In genomic region chr4:33245853-33246395, GRCm38 (mm10) we compare ENCODE assay signal across 8 mouse cellular contexts. TPM values are rescaled to one million over a fixed set of nuclear protein-coding genes. Genes with fewer than 3 reads are reported as not detected.
DNase-seq lines count a peak whose midpoint lies in the region; ATAC-seq lines count a peak whose summit lies in the region.

No protein-coding gene starts in this region.

- 91% methylated on average over 14 of the region's 14 CpGs for WGBS in limb, embryonic 13.5 days
- 70% methylated on average over 14 of the region's 14 CpGs for WGBS in stomach, embryonic 16.5 days

- peaks cover 66% of the 10 kb centered on the region for H3K4me1 ChIP-seq in megakaryocyte, embryonic 14.5 days
- H3K4me1 ChIP-seq in limb, embryonic 13.5 days: peaks cover 24% of the 10 kb centered on the region
- H3K4me1 ChIP-seq in stomach, embryonic 16.5 days (ENCODE audit: control insufficient read depth, insufficient read depth, low read length): peaks cover 7% of the 10 kb centered on the region

- no peak overlapping the region for H3K27ac ChIP-seq in limb, embryonic 13.5 days
- H3K27ac ChIP-seq in stomach, embryonic 16.5 days (ENCODE audit: low read length): no peak overlapping the region

- H3K4me3 ChIP-seq in megakaryocyte, embryonic 14.5 days (replicated peaks): peak overlapping the region; percentile 96
- peak overlapping the region; percentile 83 for H3K4me3 ChIP-seq in limb, embryonic 13.5 days
- peak overlapping the region; percentile 28 for H3K4me3 ChIP-seq in stomach, embryonic 16.5 days (replicated peaks; ENCODE audit: low read length)

- H3K27me3 ChIP-seq in megakaryocyte, embryonic 14.5 days (replicated peaks): no peaks in the 10 kb centered on the region
- H3K27me3 ChIP-seq in limb, embryonic 13.5 days: no peaks in the 10 kb centered on the region
- H3K27me3 ChIP-seq in stomach, embryonic 16.5 days (ENCODE audit: control insufficient read depth, insufficient read depth, low read length): no peaks in the 10 kb centered on the region

- H3K36me3 ChIP-seq in megakaryocyte, embryonic 14.5 days (replicated peaks; ENCODE audit: low read length): peaks cover 44% of the 10 kb centered on the region
- peaks cover 44% of the 10 kb centered on the region for H3K36me3 ChIP-seq in limb, embryonic 13.5 days
- H3K36me3 ChIP-seq in stomach, embryonic 16.5 days (ENCODE audit: control insufficient read depth, insufficient read depth, low read length): peaks cover 21% of the 10 kb centered on the region; the same call in 1 of the 2 replicates

- ATAC-seq in megakaryocyte, adult 5-6 weeks (ENCODE audit: poor library complexity, severe bottlenecking): no peak
- ATAC-seq in limb, embryonic 13.5 days (ENCODE audit: low FRiP score, low read depth): no peak
- ATAC-seq in stomach, embryonic 16.5 days (ENCODE audit: insufficient read depth, low FRiP score): no peak
- ATAC-seq in erythroid progenitor cell, adult 5-6 weeks (replicated peaks; ENCODE audit: low FRiP score, poor library complexity, severe bottlenecking): no peak

- H3K9me3 ChIP-seq in megakaryocyte, embryonic 14.5 days: no peaks in the 10 kb centered on the region
- H3K9me3 ChIP-seq in limb, embryonic 13.5 days: no peaks in the 10 kb centered on the region
- H3K9me3 ChIP-seq in stomach, embryonic 16.5 days (replicated peaks; ENCODE audit: control insufficient read depth, low read length): no peaks in the 10 kb centered on the region

- H3K4me2 ChIP-seq in limb, embryonic 13.5 days (replicated peaks): peak overlapping the region; percentile 74
- peak overlapping the region; percentile 92 for H3K4me2 ChIP-seq in stomach, embryonic 16.5 days (ENCODE audit: low read depth, low read length)

- H3K9ac ChIP-seq in limb, embryonic 13.5 days: 0 out of 2 replicates have a peak overlapping the region, but pooled peaks have one; percentile 39
- peak overlapping the region; percentile 46; the same call in 1 of the 2 replicates for H3K9ac ChIP-seq in stomach, embryonic 16.5 days (ENCODE audit: low read length)

- peak; percentile 34 for DNase-seq in adrenal gland, adult 2 months
- no peak for DNase-seq in adrenal gland, postnatal 4 days (ENCODE audit: low spot score in 2 of 2)
- DNase-seq in Muller cell, postnatal 12 days (ENCODE audit: inconsistent ontology term): no peak

RNA-seq across cellular contexts. Expression of gene Srsf12, which starts 37.1 kb away (rescaled TPM):
- total RNA-seq in adrenal gland, adult 2 months (2021): under 1 TPM; 0.55 to 0.98 TPM
- 0.22 and 0.85 TPM in 2 replicates for polyA plus RNA-seq in adrenal gland, adult 2 months (2012; rRNA removed)
- 1 to 10 TPM; 4.3 to 5.1 TPM for total RNA-seq in adrenal gland, postnatal 4 days (2021)
- not detected in 2 replicates for polyA plus RNA-seq in megakaryocyte, embryonic 14.5 days (2012; ENCODE audit: insufficient read depth, low replicate concordance)
- 0.18 TPM in 1 of 2 replicates, not detected in the other for total RNA-seq in megakaryocyte, adult 5-6 weeks (2015)
- total RNA-seq in megakaryocyte, adult 5-6 weeks (2017): not detected in 2 replicates
- polyA plus RNA-seq in limb, embryonic 13.5 days (2015; fragmentation: Nextera tagmentation; extraction: Ambion mirVana): 19.6 and 19.8 TPM in 2 replicates
- polyA plus RNA-seq in stomach, embryonic 16.5 days (2015; fragmentation: Nextera tagmentation; extraction: Ambion mirVana): 6.6 and 8.5 TPM in 2 replicates
- not detected in 2 replicates for total RNA-seq in erythroid progenitor cell, adult 5-6 weeks (2015; ENCODE audit: low replicate concordance)
- not detected in 2 replicates for total RNA-seq in erythroid progenitor cell, adult 5-6 weeks (2017; ENCODE audit: low replicate concordance)

RNA-seq across cellular contexts. Expression of gene Pnrc1, which starts 44.0 kb away (rescaled TPM):
- total RNA-seq in adrenal gland, adult 2 months (2021): 100 to 1,000 TPM; 165 to 239 TPM
- polyA plus RNA-seq in adrenal gland, adult 2 months (2012; rRNA removed): 205 and 321 TPM in 2 replicates
- 100 to 1,000 TPM; 190 to 204 TPM for total RNA-seq in adrenal gland, postnatal 4 days (2021)
- polyA plus RNA-seq in megakaryocyte, embryonic 14.5 days (2012; ENCODE audit: insufficient read depth, low replicate concordance): 156 and 347 TPM in 2 replicates
- 152 and 164 TPM in 2 replicates for total RNA-seq in megakaryocyte, adult 5-6 weeks (2015)
- 116 and 130 TPM in 2 replicates for total RNA-seq in megakaryocyte, adult 5-6 weeks (2017)
- 97.7 and 98.0 TPM in 2 replicates for polyA plus RNA-seq in limb, embryonic 13.5 days (2015; fragmentation: Nextera tagmentation; extraction: Ambion mirVana)
- polyA plus RNA-seq in stomach, embryonic 16.5 days (2015; fragmentation: Nextera tagmentation; extraction: Ambion mirVana): 57.0 and 61.1 TPM in 2 replicates
- 103 and 121 TPM in 2 replicates for total RNA-seq in erythroid progenitor cell, adult 5-6 weeks (2015; ENCODE audit: low replicate concordance)
- total RNA-seq in erythroid progenitor cell, adult 5-6 weeks (2017; ENCODE audit: low replicate concordance): 66.6 and 83.0 TPM in 2 replicates

RNA-seq across cellular contexts. Expression of gene Pm20d2, which starts 56.4 kb away (rescaled TPM):
- 10 to 100 TPM; 19.5 to 47.0 TPM for total RNA-seq in adrenal gland, adult 2 months (2021)
- 63.8 and 85.1 TPM in 2 replicates for polyA plus RNA-seq in adrenal gland, adult 2 months (2012; rRNA removed)
- total RNA-seq in adrenal gland, postnatal 4 days (2021): 10 to 100 TPM; 58.0 to 60.0 TPM
- polyA plus RNA-seq in megakaryocyte, embryonic 14.5 days (2012; ENCODE audit: insufficient read depth, low replicate concordance): not detected in 2 replicates
- total RNA-seq in megakaryocyte, adult 5-6 weeks (2015): not detected in 2 replicates
- total RNA-seq in megakaryocyte, adult 5-6 weeks (2017): not detected in 2 replicates
- 0.88 and 1.5 TPM in 2 replicates for polyA plus RNA-seq in limb, embryonic 13.5 days (2015; fragmentation: Nextera tagmentation; extraction: Ambion mirVana)
- 0.67 and 0.96 TPM in 2 replicates for polyA plus RNA-seq in stomach, embryonic 16.5 days (2015; fragmentation: Nextera tagmentation; extraction: Ambion mirVana)
- not detected in 2 replicates for total RNA-seq in erythroid progenitor cell, adult 5-6 weeks (2015; ENCODE audit: low replicate concordance)
- not detected in 2 replicates for total RNA-seq in erythroid progenitor cell, adult 5-6 weeks (2017; ENCODE audit: low replicate concordance)

Comparison
In these comparisons a context has a peak if more than half of its experiments do, and no peak if none do; other contexts are left out.
1. H3K4me3 ChIP-seq: peak in every context shown above with its lines; median percentile 96 in megakaryocyte, embryonic 14.5 days; 83 in limb, embryonic 13.5 days; 28 in stomach, embryonic 16.5 days.
2. RNA of gene Pm20d2, which starts 56.4 kb away (total RNA-seq): 58.0 to 60.0 TPM in adrenal gland, postnatal 4 days and 19.5 to 47.0 TPM in adrenal gland, adult 2 months; not detected in megakaryocyte, adult 5-6 weeks and not detected in erythroid progenitor cell, adult 5-6 weeks; every median in the first group is over 10 times any median in the second.